Mouse (Mus musculus): ENCODE results near the gene Wdr5. TPM values are rescaled to one million over a fixed set of nuclear protein-coding genes. Genes with fewer than 3 reads are reported as not detected.

Wdr5 gene
- polyA plus RNA-seq, 1 experiment from 2014 or later = 50.1 TPM

Other genes starting within 250 kb of the Wdr5 start
- 5.7 and 7.1 TPM in 2 replicates for gene Vav2, start 88.1 kb upstream of the Wdr5 start, polyA plus RNA-seq (2014; fragmentation: Nextera tagmentation; extraction: Ambion mirVana)
- 13.0 and 15.5 TPM in 2 replicates for gene Brd3os, start 72.8 kb upstream of the Wdr5 start, polyA plus RNA-seq (2014; fragmentation: Nextera tagmentation; extraction: Ambion mirVana)
- gene Brd3, start 7.5 kb upstream of the Wdr5 start, polyA plus RNA-seq (2014; fragmentation: Nextera tagmentation; extraction: Ambion mirVana) = 131 and 137 TPM in 2 replicates
- 11.3 and 11.5 TPM in 2 replicates for gene Rxra, start 161.3 kb downstream of the Wdr5 start, polyA plus RNA-seq (2014; fragmentation: Nextera tagmentation; extraction: Ambion mirVana)